Mouse (Mus musculus): ENCODE measurements at regions not wholly inside any gene's neighbourhood (a gene's known extent, or its start where the extent isn't known, plus 50 kb on each side); places are given as distances from the start of the nearest gene placed in this dataset.
A peak's percentile ranks its signal among the peaks of the same experiment; 100 is the strongest.

DNA sequence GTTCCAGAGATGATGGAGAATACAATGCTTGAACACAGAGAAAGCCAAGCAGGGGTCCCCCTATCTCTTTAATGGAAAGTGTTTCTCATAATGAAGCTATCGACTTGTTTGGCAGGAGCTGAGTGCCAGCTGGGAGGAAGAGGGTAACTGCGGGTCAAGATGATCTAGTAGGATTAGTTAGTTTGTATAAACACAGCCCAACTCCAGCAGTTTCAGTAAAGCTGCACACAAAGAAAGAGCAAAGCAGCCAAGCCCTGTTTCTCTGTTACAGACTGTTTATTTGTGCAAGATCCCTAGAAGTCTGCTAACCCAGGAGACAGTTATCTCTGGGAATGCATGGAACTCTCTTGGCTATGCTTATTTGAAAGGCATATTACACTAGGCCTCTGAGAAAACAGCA lies 220.9 kb upstream of the Prep start:
- Histone ChIP-seq H3K27ac (ENCODE audit: control insufficient read depth, low read depth, low read length) (no peak overlapping the region), H3K27me3 (ENCODE audit: control insufficient read depth in 1 of 2, insufficient read depth in 2 of 2, low read length in 2 of 2) (peaks cover 0 to 1% of the 10 kb centered on the region in 2 experiments; a peak in 1 of 4 replicates), H3K4me1 (ENCODE audit: control insufficient read depth in 1 of 2, insufficient read depth in 2 of 2, low read length in 2 of 2) (no peaks in the 10 kb centered on the region), H3K79me2 (ENCODE audit: control insufficient read depth, insufficient read depth, low read length, poor library complexity) (no peaks in the 10 kb centered on the region), H3K9me3 (replicated peaks; ENCODE audit: insufficient read depth, low read length) (no peaks in the 10 kb centered on the region), H3K4me3 (ENCODE audit: control insufficient read depth in 1 of 2, insufficient read depth in 1 of 2, low read depth in 2 of 2, low read length in 2 of 2) (no peak overlapping the region), H3K36me3 (ENCODE audit: control insufficient read depth in 1 of 2, insufficient read depth in 2 of 2, low read length in 2 of 2) (no peaks in the 10 kb centered on the region; a peak in 1 of 4 replicates), H3K9ac (ENCODE audit: control insufficient read depth, low read depth, low read length, poor library complexity, severe bottlenecking) (no peak overlapping the region)
- DNase-seq (ENCODE audit: low read depth, low spot score), result no peak
- TF ChIP-seq ZMIZ1 (IDR thresholded peaks at IDR 0.05; ENCODE audit: low read depth, low read length) (no peak), TAL1 (IDR thresholded peaks at IDR 0.05; ENCODE audit: low read length) (no peak), EP300 (IDR thresholded peaks at IDR 0.05; ENCODE audit: low read depth in 1 of 2, low read length in 2 of 2) (no peak), ZNF384 (IDR thresholded peaks at IDR 0.05; ENCODE audit: low read depth, low read length) (no peak), CHD1 (IDR thresholded peaks at IDR 0.05; ENCODE audit: low read depth, low read length) (no peak), MAZ (IDR thresholded peaks at IDR 0.05; ENCODE audit: low read depth, low read length) (no peak), ZKSCAN1 (IDR thresholded peaks at IDR 0.05; ENCODE audit: low read depth, low read length) (no peak), E2F4 (IDR thresholded peaks at IDR 0.05; ENCODE audit: borderline replicate concordance, low read depth, low read length) (no peak), USF1 (IDR thresholded peaks at IDR 0.05; ENCODE audit: low read depth, low read length) (no peak), ELF1 (IDR thresholded peaks at IDR 0.05; ENCODE audit: low read depth, low read length) (no peak), JUND (IDR thresholded peaks at IDR 0.05; ENCODE audit: low read depth, low read length) (no peak), RCOR1 (IDR thresholded peaks at IDR 0.05; ENCODE audit: low read depth, low read length) (no peak)

GRCm38 (mm10) chr10:44840449-44840848 lies 226.6 kb upstream of the Prep start:
- H3K9me3 ChIP-seq (replicated peaks; ENCODE audit: insufficient read depth, low read length), result no peaks in the 10 kb centered on the region
- DNase-seq (ENCODE audit: low read depth, low spot score), result no peak
- no peaks in the 10 kb centered on the region for H3K4me1 ChIP-seq (ENCODE audit: control insufficient read depth in 1 of 2, insufficient read depth in 2 of 2, low read length in 2 of 2)
- H3K27me3 ChIP-seq (ENCODE audit: control insufficient read depth in 1 of 2, insufficient read depth in 2 of 2, low read length in 2 of 2), result peaks cover 0 to 1% of the 10 kb centered on the region in 2 experiments; a peak in 2 of 4 replicates
- H3K27ac ChIP-seq (ENCODE audit: control insufficient read depth, low read depth, low read length), result no peak overlapping the region
- H3K9ac ChIP-seq (ENCODE audit: control insufficient read depth, low read depth, low read length, poor library complexity, severe bottlenecking), result no peak overlapping the region
- no peaks in the 10 kb centered on the region for H3K79me2 ChIP-seq (ENCODE audit: control insufficient read depth, insufficient read depth, low read length, poor library complexity)
- no peak overlapping the region for H3K4me3 ChIP-seq (ENCODE audit: control insufficient read depth in 1 of 2, insufficient read depth in 1 of 2, low read depth in 2 of 2, low read length in 2 of 2)
- TF ChIP-seq RAD21 (IDR thresholded peaks at IDR 0.05; ENCODE audit: low read depth, low read length) (peak; percentile 4), ZC3H11A (IDR thresholded peaks at IDR 0.05; ENCODE audit: low read depth, low read length) (no peak), USF1 (IDR thresholded peaks at IDR 0.05; ENCODE audit: low read depth, low read length) (no peak)
- H3K36me3 ChIP-seq (ENCODE audit: control insufficient read depth in 1 of 2, insufficient read depth in 2 of 2, low read length in 2 of 2), result no peaks in the 10 kb centered on the region

DNA sequence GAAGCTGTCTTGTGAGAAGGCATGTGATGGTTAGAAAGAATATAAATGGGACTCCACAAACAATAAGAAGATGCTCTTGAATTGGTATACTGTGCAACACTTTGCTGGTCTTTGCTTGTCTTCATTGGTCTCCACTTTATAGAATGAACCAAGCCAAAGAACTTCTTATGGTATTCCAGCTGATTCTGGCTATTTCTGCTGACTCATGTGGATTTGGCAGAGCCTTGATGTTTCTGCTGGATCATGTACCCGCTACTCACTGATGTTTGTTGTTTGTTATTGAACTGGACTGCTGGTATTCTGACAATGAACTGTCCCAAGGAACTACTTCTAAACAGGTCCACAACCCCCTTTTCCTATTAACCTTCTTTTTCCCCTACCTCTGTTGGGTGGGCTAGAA lies 234.5 kb upstream of the Prep start:
- H3K27ac ChIP-seq (ENCODE audit: control insufficient read depth, low read depth, low read length), result no peak overlapping the region
- H3K9me3 ChIP-seq (replicated peaks; ENCODE audit: insufficient read depth, low read length), result no peaks in the 10 kb centered on the region
- no peak overlapping the region for H3K9ac ChIP-seq (ENCODE audit: control insufficient read depth, low read depth, low read length, poor library complexity, severe bottlenecking)
- no peaks in the 10 kb centered on the region for H3K4me1 ChIP-seq (ENCODE audit: control insufficient read depth in 1 of 2, insufficient read depth in 2 of 2, low read length in 2 of 2)
- no peaks in the 10 kb centered on the region for H3K36me3 ChIP-seq (ENCODE audit: control insufficient read depth in 1 of 2, insufficient read depth in 2 of 2, low read length in 2 of 2)
- H3K27me3 ChIP-seq (ENCODE audit: control insufficient read depth in 1 of 2, insufficient read depth in 2 of 2, low read length in 2 of 2), result 0 out of 4 replicates have a peak, but pooled peaks cover 0 to 2% of the 10 kb centered on the region in 2 experiments
- no peaks in the 10 kb centered on the region for H3K79me2 ChIP-seq (ENCODE audit: control insufficient read depth, insufficient read depth, low read length, poor library complexity)
- TF ChIP-seq MYB (IDR thresholded peaks at IDR 0.05; ENCODE audit: low read depth, low read length), result no peak
- no peak for TF ChIP-seq USF1 (IDR thresholded peaks at IDR 0.05; ENCODE audit: low read depth, low read length)
- TF ChIP-seq MAFK (IDR thresholded peaks at IDR 0.05; ENCODE audit: borderline replicate concordance, low read depth, low read length), result no peak
- TF ChIP-seq JUND (IDR thresholded peaks at IDR 0.05; ENCODE audit: low read depth, low read length), result no peak
- no peak for TF ChIP-seq POLR2AphosphoS5 (IDR thresholded peaks at IDR 0.05; ENCODE audit: borderline replicate concordance, low read depth, low read length)
- TF ChIP-seq EP300 (IDR thresholded peaks at IDR 0.05; ENCODE audit: low read depth in 1 of 2, low read length in 2 of 2), result no peak
- DNase-seq (ENCODE audit: low read depth, low spot score), result no peak
- no peak overlapping the region for H3K4me3 ChIP-seq (ENCODE audit: control insufficient read depth in 1 of 2, insufficient read depth in 1 of 2, low read depth in 2 of 2, low read length in 2 of 2)

Measured in MEL (cell line).